In the genomic region with DNA sequence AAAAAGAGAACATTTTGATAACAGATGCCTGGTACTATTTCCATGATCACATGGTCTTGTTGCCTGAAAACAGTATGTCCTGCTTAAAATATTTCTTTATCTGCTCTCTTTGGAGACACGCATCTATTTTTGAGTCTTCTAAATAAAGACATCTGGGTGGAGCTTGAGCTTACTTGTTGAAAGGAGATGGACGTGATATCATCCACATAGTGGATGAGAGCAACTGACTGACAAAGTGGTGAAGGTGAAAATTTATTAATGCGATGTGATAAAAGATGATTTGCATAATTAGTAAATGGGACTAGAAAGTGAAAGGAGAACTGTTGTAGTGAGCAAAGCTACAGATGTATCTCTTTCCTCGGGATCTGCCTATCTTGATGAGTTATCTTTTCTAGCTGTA, we compare ENCODE assay signal across 26 mouse cellular contexts.
DNase-seq lines count a peak whose midpoint lies in the region; ATAC-seq and TF ChIP-seq lines count a peak whose summit lies in the region.
"Had no signal": no experiment of that assay in that cellular context is flagged by ENCODE, and none has a peak within 500 bp of the region (broad histone marks: within the 10 kb centered on the region; RNA-seq: fewer than 3 reads in every experiment).

No protein-coding gene starts in this region.

- H3K27me3 ChIP-seq in forebrain, embryonic 15.5 days = no peaks in the 10 kb centered on the region
- H3K27me3 ChIP-seq in forebrain, embryonic 12.5 days = peaks cover 29% of the 10 kb centered on the region
- H3K27me3 ChIP-seq in heart, embryonic 11.5 days (ENCODE audit: control insufficient read depth, insufficient read depth, low read length) = no peaks in the 10 kb centered on the region
- H3K27me3 ChIP-seq: embryonic facial prominence, embryonic 13.5 days; heart, embryonic 15.5 days; hindbrain, embryonic 15.5 days had no signal

- no peak overlapping the region for H3K9ac ChIP-seq in forebrain, embryonic 15.5 days (replicated peaks)
- H3K9ac ChIP-seq in forebrain, embryonic 12.5 days = no peak overlapping the region
- H3K9ac ChIP-seq in heart, embryonic 11.5 days (ENCODE audit: low read depth, low read length) = no peak overlapping the region
- H3K9ac ChIP-seq: embryonic facial prominence, embryonic 13.5 days; heart, embryonic 15.5 days; hindbrain, embryonic 12.5 days; hindbrain, embryonic 15.5 days had no signal

- intact Hi-C loops in heart, postnatal 25 days (cut with DNase I) = no loop called here

- no peak for TF ChIP-seq POLR2A in brain, embryonic 14.5 days (IDR thresholded peaks at IDR 0.05; ENCODE audit: borderline replicate concordance, extremely low read depth, insufficient read depth, insufficient read length, poor library complexity, severe bottlenecking)

- H3K36me3 ChIP-seq in forebrain, embryonic 15.5 days = no peaks in the 10 kb centered on the region
- no peaks in the 10 kb centered on the region for H3K36me3 ChIP-seq in forebrain, embryonic 12.5 days (replicated peaks)
- H3K36me3 ChIP-seq in heart, embryonic 11.5 days (ENCODE audit: control insufficient read depth, insufficient read depth, low read length) = no peaks in the 10 kb centered on the region
- H3K36me3 ChIP-seq: embryonic facial prominence, embryonic 10.5 days; embryonic facial prominence, embryonic 13.5 days; heart, embryonic 15.5 days; hindbrain, embryonic 12.5 days; hindbrain, embryonic 15.5 days had no signal

- peak; percentile 30 to 41 for DNase-seq in heart, adult 18-20 months
- DNase-seq in heart, postnatal 25 days (ENCODE audit: low spot score) = no peak
- DNase-seq in heart, adult 9 months (ENCODE audit: low spot score in 2 of 2) = peak; percentile 22 to 51
- DNase-seq in brain, embryonic 14.5 days (ENCODE audit: low read depth) = peak; percentile 54
- no peak for DNase-seq in frontal cortex, postnatal 10 days (ENCODE audit: low spot score in 2 of 2)
- DNase-seq: adrenal gland, adult 2 months; adrenal gland, postnatal 14 days; cerebellum, adult 11-12 months; cerebellum, adult 8-10 months; cerebellum, postnatal 10 days; cerebellum, postnatal 36 days; embryo, embryonic 11 days; gastrocnemius, postnatal 25 days; kidney, adult 2 months had no signal

- H3K9me3 ChIP-seq in forebrain, embryonic 15.5 days = no peaks in the 10 kb centered on the region
- no peaks in the 10 kb centered on the region for H3K9me3 ChIP-seq in forebrain, embryonic 12.5 days
- no peaks in the 10 kb centered on the region for H3K9me3 ChIP-seq in heart, embryonic 11.5 days (replicated peaks; ENCODE audit: control insufficient read depth, low read length)
- H3K9me3 ChIP-seq: embryonic facial prominence, embryonic 10.5 days; embryonic facial prominence, embryonic 13.5 days; heart, embryonic 15.5 days; hindbrain, embryonic 12.5 days; hindbrain, embryonic 15.5 days had no signal

- TF ChIP-seq CTCF in brain, embryonic 14.5 days (IDR thresholded peaks at IDR 0.05; ENCODE audit: borderline replicate concordance, extremely low read depth, insufficient read depth, insufficient read length) = no peak

- 0 out of 2 replicates have a peak, but pooled peaks cover 3% of the 10 kb centered on the region for H3K4me1 ChIP-seq in forebrain, embryonic 15.5 days
- peaks cover 13% of the 10 kb centered on the region; the same call in 1 of the 2 replicates for H3K4me1 ChIP-seq in forebrain, embryonic 12.5 days
- H3K4me1 ChIP-seq in heart, embryonic 11.5 days (ENCODE audit: control insufficient read depth, insufficient read depth, low read length) = peaks cover 11% of the 10 kb centered on the region

- H3K27ac ChIP-seq in forebrain, embryonic 15.5 days (replicated peaks) = no peak overlapping the region
- no peak overlapping the region for H3K27ac ChIP-seq in forebrain, embryonic 12.5 days
- H3K27ac ChIP-seq in heart, embryonic 11.5 days (ENCODE audit: low read depth, low read length) = no peak overlapping the region
- H3K27ac ChIP-seq: embryonic facial prominence, embryonic 10.5 days; embryonic facial prominence, embryonic 13.5 days; heart, embryonic 15.5 days; hindbrain, embryonic 12.5 days; hindbrain, embryonic 15.5 days; kidney, postnatal 0 days had no signal

- WGBS in forebrain, embryonic 15.5 days = 56% methylated on average over 4 of the region's 4 CpGs
- WGBS in forebrain, embryonic 12.5 days = 77% methylated on average over 4 of the region's 4 CpGs
- WGBS in heart, embryonic 11.5 days (ENCODE audit: insufficient replicate concordance) = 54% methylated on average over 4 of the region's 4 CpGs

- 0 out of 2 replicates have a peak, but pooled peaks have one; percentile 41 for ATAC-seq in forebrain, embryonic 15.5 days (replicated peaks)
- no peak for ATAC-seq in forebrain, embryonic 12.5 days (ENCODE audit: low FRiP score)
- ATAC-seq in heart, embryonic 11.5 days (replicated peaks; ENCODE audit: insufficient number of reproducible peaks, low FRiP score, low TSS enrichment) = no peak
- ATAC-seq: CD4-positive, CD25-positive, alpha-beta regulatory T cell, adult 4 months; intestine, postnatal 0 days had no signal

- H3K4me2 ChIP-seq in forebrain, embryonic 15.5 days (replicated peaks) = no peak overlapping the region
- H3K4me2 ChIP-seq in forebrain, embryonic 12.5 days = no peak overlapping the region
- no peak overlapping the region for H3K4me2 ChIP-seq in heart, embryonic 11.5 days
- H3K4me2 ChIP-seq: embryonic facial prominence, embryonic 13.5 days; heart, embryonic 15.5 days; hindbrain, embryonic 12.5 days; hindbrain, embryonic 15.5 days had no signal

- no peak overlapping the region for H3K4me3 ChIP-seq in forebrain, embryonic 15.5 days
- no peak overlapping the region for H3K4me3 ChIP-seq in forebrain, embryonic 12.5 days (replicated peaks)
- no peak overlapping the region for H3K4me3 ChIP-seq in heart, embryonic 11.5 days (ENCODE audit: low read depth, low read length)
- H3K4me3 ChIP-seq: embryonic facial prominence, embryonic 10.5 days; embryonic facial prominence, embryonic 13.5 days; erythroblast, embryonic 14.5 days; heart, embryonic 15.5 days; hindbrain, embryonic 12.5 days; hindbrain, embryonic 15.5 days had no signal

Comparison
In these comparisons a context has a peak if more than half of its experiments do, and no peak if none do; other contexts are left out.
1. DNase-seq: peak in heart, adult 18-20 months (2 of 2), heart, adult 9 months (2 of 2) and brain, embryonic 14.5 days (single experiment); none in heart, postnatal 25 days (single experiment) and frontal cortex, postnatal 10 days (0 of 2).